Mouse (Mus musculus) mesoderm, embryonic 11.5 days (tissue): ENCODE measurements around the gene Dhtkd1.
"Not testable (repeated sequence)": the region's sequence is repeated elsewhere in the genome, so short reads cannot be mapped to it uniquely, and the experiment has no call there.

Source experiments
- DNase-seq: peaks from one replicate; pipeline ENCODE4 v3.0.0-alpha.2; 2012; ENCODE audit warnings: low read depth, low spot score

Dhtkd1 gene

GRCm38 (mm10) chr2:5942416-5943032 lies at the start of gene Dhtkd1:
Dhtkd1 (minus strand) TSS chr2:5942792.
- DNase-seq: peak; percentile 81

DNA sequence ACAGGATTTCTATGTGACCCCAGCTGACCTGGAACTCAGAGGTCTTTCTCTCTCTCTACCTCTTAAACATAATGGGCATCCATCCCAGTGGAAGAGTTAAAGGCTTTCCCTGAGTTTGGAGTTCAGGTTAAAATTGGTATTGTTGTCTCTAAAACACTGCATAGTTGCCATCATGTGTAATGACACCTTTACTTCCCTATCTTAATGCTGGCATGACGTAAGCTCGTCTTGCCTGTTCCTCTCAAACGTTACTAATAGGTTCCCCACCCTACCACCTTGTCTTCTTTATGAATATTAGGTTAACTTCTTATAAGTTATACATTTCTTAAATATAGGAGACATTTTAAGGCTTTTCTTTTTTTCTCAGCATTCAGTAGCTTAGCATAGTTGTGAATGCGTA lies 34.9 kb upstream of the Dhtkd1 start:
- no peak for DNase-seq

GRCm38 (mm10) chr2:5970629-5971028 lies 28.0 kb upstream of the Dhtkd1 start:
- not testable (repeated sequence) for DNase-seq

DNA sequence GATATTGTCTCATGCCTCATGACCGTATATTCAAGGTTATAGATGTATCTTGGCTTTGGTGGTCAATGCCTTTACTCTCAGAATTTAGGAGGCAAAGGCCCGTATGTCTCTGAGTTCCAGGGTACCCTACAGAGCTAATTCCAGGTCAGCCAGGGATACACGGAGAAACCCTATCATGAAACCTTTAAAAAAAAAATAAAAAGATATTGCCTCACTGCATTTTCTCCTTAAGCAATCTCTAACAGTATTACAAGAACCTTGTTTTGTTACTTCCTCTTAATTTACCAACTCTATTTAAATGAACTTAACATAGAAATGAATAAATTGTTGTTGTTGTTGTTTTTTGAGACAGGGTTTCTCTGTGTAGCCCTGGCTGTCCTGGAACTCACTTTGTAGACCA lies 23.4 kb upstream of the Dhtkd1 start:
- DNase-seq: no peak

DNA sequence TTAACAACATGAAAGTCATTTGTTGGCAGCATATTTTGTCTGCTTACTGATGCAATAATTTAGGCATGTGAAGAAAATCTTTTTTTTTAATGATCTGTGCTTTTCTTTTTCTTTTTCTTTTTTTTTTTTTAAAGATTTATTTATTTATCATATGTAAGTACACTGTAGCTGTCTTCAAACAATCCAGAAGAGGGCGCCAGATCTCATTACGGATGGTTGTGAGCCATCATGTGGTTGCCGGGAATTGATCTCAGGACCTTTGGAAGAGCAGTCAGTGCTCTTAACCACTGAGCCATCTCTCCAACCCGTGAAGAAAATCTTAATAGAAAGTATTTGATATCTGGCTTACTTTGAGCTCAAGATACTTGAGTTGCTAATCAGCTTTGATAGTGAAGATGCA lies 21.1 kb upstream of the Dhtkd1 start:
- DNase-seq: not testable (repeated sequence)

GRCm38 (mm10) chr2:5962265-5962664 lies 19.7 kb upstream of the Dhtkd1 start:
- no peak for DNase-seq

- DNase-seq: no peak
Measured at GRCm38 (mm10) chr2:5957705-5958104, 15.1 kb upstream of the Dhtkd1 start.

DNA sequence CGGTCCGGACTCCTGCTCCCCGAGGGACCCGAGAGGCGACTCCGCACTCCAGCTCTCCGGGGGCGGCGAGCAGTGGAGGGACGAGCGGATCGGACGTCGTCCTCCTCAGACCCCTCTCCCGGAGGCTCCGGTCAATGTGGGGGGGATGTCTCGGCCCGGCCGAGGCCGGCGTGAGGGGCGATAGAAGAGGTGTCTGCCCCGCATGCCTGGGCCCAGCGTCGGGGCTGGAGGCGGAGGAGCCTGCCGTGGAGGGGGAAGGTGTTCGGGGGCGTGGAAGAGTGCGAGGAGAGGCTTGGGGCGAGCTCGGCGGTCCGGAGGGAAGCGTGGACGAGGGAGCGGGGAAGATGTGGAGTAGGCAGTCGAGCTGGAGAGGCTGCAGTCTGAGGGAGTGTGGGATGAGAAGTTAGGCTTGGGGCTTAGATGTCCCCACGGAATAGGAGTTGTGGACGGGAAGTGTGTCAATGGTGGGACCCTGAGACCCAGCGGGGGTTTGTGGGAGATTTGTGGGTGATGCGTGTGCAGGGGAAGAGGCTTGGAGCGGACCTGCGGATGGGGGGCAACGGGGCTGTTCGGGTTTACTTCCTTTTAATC lies 9.1 kb upstream of the Dhtkd1 start:
- DNase-seq: no peak

DNA sequence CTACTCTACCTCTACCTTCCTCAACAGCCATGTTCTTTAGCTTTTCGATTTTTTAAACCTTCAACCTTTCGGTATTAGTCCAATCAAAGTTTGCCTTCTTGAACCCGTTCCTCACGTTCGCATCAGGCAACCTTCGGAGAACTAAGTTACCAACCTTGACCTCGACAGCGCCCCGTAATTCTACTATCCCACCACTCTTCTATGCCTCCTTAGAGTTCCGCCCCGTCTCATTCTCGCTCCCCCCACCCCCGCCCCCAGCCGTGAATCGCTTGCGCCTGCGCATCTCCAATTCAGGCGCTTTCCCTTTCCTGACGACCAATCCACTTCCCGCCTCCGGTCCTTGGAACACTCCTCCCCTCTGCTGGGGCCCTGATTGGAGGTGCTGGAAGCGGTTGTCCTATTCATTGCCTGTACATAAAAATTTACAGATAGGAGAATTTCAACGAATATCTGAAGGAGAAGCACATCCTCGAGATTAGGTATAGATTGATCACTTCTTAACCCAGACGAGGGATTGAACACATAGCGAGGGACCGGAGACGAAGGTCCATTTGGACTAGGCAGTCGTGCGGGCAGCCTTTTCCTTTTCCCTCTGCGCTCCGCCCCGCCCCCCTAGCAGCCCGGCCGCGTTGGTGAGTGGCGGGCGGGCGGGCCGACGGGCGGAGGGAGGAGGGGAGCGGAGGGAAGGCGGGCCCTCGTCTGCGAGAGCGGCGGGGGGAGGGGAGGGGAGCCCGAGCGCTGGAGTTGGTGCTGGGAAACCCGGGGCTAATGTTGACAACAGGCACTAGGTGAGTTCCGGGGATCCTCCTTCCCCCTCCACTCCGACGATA lies 8.4 kb upstream of the Dhtkd1 start, which contains the start of gene Upf2:
Gene Upf2 (plus strand): TSS at position 704 of the 830 bp plus-strand sequence.
- peak; percentile 98 for DNase-seq

DNA sequence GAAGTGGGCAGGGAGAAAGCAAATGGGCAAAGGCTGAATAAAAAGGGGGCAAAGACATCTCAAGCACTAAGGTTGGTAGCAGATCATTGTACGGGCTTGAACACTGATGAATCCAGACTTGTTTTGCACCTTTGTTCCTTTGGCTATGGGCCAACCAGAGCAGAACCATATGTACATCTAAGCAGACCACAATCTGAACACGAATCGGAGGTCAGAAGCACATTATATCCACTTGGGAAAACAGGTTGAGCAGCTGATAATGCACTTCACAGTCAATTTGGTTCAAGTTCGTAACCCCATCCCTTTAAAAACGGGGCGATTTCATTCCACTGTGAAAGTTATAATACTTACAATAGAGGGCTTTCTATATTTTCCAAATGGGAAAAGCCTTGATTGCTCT lies 7.7 kb upstream of the Dhtkd1 start:
- peak; percentile 12 for DNase-seq

GRCm38 (mm10) chr2:5949821-5950220 lies 7.2 kb upstream of the Dhtkd1 start:
- not testable (repeated sequence) for DNase-seq

- no peak for DNase-seq
Measured at GRCm38 (mm10) chr2:5948964-5949363, 6.4 kb upstream of the Dhtkd1 start.

DNA sequence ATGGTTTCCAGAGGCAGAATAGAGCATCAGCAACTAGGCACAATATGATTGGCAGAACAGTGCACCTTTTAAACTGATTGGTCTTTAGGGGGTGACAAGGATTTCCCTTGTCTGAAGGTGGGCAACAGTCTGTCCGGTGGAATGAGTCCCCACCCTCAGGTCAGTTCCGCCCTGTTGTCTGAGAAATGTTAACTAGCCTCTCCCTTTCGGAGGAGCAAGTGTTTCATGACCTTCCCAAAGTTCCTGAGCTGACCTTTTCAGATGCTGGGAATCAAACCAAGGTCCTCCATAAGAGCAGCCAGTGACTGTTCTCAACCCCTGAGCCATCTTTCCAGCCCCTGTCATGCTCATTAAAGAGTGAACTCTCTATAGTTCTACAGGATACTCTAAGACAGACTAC lies 4.3 kb upstream of the Dhtkd1 start:
- DNase-seq: no peak

GRCm38 (mm10) chr2:5945629-5946028 lies 3.0 kb upstream of the Dhtkd1 start:
- DNase-seq: no peak

- no peak for DNase-seq
Measured at GRCm38 (mm10) chr2:5943071-5943470, 479 bp upstream of the Dhtkd1 start.

GRCm38 (mm10) chr2:5941861-5942415 lies 654 bp downstream of the Dhtkd1 start:
- peak; percentile 12 for DNase-seq

- no peak for DNase-seq
Measured at GRCm38 (mm10) chr2:5940936-5941335, 1.7 kb downstream of the Dhtkd1 start.

DNA sequence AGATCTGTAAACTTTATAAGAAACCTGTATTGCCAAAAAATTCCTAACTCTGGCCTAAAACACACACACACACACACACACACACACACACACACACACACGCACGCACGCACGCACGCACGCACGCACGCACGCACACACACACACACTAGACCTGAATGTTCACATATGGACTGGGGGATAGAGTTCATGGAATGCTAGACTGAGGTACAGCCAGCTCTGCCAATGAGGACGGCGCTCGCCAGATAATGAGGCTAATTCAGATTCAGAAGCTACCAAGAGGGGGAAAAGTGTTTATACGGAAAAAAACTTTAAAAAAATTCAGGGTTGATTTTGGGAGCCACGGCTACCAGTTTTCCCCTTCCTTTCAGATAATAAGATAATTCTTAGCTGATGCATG lies 2.7 kb downstream of the Dhtkd1 start:
- DNase-seq: no peak

DNA sequence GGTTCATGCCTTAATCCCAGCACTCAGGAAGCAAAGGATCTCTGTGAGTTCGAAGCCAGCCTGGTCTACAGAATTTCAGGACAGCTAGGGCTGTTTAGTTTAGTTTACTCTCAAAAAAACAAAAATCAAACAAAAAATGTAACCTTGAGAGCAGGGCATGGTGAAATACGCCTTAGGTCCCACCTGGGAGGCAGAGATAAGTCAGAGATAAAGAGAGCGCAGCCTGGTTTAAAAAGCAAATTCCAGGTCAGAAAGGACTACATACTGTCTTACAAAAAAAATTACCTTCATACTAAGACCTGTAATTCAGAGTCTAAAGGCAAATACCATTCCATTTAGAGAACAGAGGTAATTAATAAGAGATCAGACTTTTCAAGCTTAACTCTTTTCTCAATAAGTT lies 3.3 kb downstream of the Dhtkd1 start:
- no peak for DNase-seq

DNA sequence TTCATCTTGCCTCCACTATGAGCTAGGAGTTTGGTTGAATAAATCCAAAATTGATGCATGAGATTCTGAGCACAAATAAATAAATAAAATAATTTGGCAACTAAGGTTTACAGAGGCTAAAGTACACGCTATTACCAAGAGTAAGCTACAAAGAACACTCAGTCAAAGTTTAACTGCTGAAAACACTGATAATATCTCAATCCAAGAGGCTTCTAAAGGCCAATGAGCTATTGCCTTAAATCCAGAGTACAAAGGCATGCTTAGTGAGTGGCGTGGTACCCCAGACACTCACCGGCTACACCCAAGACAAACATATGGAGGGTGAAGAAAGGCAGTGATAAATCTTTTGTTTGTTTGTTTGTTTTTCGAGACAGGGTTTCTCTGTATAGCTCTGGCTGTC lies 6.0 kb downstream of the Dhtkd1 start:
- DNase-seq: no peak

DNA sequence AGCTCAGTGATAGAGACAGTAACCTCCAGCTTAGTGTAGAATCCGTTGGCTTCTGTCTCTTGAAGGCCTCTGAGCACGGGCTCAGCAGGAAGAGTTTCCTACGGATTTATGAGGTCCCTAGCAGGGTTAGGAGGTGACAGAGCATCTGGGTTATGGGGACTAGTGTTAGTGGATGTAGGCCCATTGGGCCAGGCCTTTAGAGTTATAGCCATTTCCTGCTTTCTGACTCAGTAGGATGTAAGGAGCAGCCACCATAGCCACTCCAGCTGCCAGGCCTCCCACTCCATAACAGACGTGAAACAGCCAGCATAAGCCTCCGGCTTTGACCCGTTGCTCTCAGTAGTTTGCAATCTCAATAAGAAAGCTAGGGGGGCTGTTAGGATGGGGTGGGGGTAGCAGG lies 6.5 kb downstream of the Dhtkd1 start:
- DNase-seq: peak; percentile 8

DNA sequence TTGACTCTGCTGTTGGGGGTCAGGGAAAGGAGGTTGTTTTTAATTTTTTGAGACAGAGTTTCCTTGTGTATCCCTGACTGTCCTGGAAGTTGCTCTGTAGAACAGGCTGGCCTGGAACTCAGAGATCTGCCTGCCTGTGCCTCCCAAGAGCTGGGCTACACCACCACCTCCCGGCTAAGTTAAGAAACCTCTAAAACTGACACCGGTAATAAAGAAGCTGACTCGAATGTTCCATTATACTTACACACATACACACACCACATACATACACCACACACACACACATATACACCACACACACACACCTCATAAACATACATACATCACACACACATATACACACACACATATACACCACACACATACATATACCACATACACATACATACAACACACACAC lies 7.7 kb downstream of the Dhtkd1 start:
- no peak for DNase-seq
